Comparison of ENCODE assay signal across 13 mouse cellular contexts in genomic region chr10:117874936-117875335, GRCm38 (mm10). TPM values are rescaled to one million over a fixed set of nuclear protein-coding genes. Genes with fewer than 3 reads are reported as not detected.
A peak's percentile ranks its signal among the peaks of the same experiment; 100 is the strongest.
DNase-seq lines count a peak whose midpoint lies in the region; ATAC-seq lines count a peak whose summit lies in the region.
"Had no signal": no experiment of that assay in that cellular context is flagged by ENCODE, and none has a peak within 500 bp of the region (broad histone marks: within the 10 kb centered on the region; RNA-seq: fewer than 3 reads in every experiment).

No protein-coding gene starts in this region.

- intact Hi-C loops in left cerebral cortex, postnatal 25 days (cut with DNase I) = no loop called here

- no peak for ATAC-seq in megakaryocyte-erythroid progenitor cell, adult 5-6 weeks (replicated peaks; ENCODE audit: low FRiP score, low TSS enrichment, poor library complexity, severe bottlenecking)
- ATAC-seq: forebrain, embryonic 16.5 days; intestine, embryonic 16.5 days had no signal

- DNase-seq in frontal cortex, postnatal 14 days (ENCODE audit: low spot score in 2 of 2) = peak; percentile 37 to 39
- DNase-seq in layer of hippocampus, adult 9-10 months (ENCODE audit: low spot score) = peak; percentile 30
- DNase-seq in left cerebral cortex, postnatal 25 days (ENCODE audit: low spot score in 2 of 2) = peak; percentile 76 to 90
- DNase-seq in telencephalon, adult 2 months (ENCODE audit: low read depth, low spot score) = peak; percentile 71
- DNase-seq in adipocyte (ENCODE audit: low spot score) = no peak
- no peak for DNase-seq in spleen, postnatal 10 days (ENCODE audit: low spot score in 2 of 2)
- DNase-seq: adrenal gland, postnatal 25 days; cerebellum, postnatal 10 days; kidney, postnatal 14 days; lung, postnatal 10 days had no signal

RNA-seq across cellular contexts. Expression of gene Rap1b, which starts 29.1 kb away (rescaled TPM):
- 10 to 100 TPM; 64.0 to 69.5 TPM for total RNA-seq in left cerebral cortex, postnatal 25 days (2021)
- total RNA-seq in megakaryocyte-erythroid progenitor cell, adult 5-6 weeks (2014; fragmentation: Nextera tagmentation) = 56.8 and 92.2 TPM in 2 replicates
- total RNA-seq in megakaryocyte-erythroid progenitor cell, adult 5-6 weeks (2017) = 67.4 and 73.2 TPM in 2 replicates

Comparison
In these comparisons a context has a peak if more than half of its experiments do, and no peak if none do; other contexts are left out.
1. DNase-seq: peak in frontal cortex, postnatal 14 days (2 of 2), layer of hippocampus, adult 9-10 months (single experiment), left cerebral cortex, postnatal 25 days (2 of 2) and telencephalon, adult 2 months (single experiment); none in adipocyte (single experiment) and spleen, postnatal 10 days (0 of 2).